ENCODE assay signal across 8 mouse cellular contexts in the genomic region with DNA sequence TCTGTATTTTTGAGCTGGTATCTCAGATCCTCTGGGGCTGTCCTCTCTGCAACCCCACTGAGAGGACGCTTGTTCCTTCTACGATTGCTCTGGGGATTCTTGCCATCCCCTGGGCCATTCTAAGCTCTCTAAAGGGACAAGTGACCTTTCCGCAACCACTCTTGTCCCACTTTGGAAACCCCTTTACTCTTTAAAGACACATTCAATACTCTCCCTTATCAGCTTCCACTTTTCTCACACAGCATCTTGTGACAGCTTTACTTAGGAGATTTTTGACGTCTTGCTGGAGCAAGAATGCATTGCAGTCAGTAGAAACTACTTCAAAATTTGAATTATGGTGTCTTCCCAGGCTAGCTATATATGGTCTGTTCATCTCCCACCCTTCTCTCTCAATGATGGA. TPM values are rescaled to one million over a fixed set of nuclear protein-coding genes. Genes with fewer than 3 reads are reported as not detected.
DNase-seq lines count a peak whose midpoint lies in the region; ATAC-seq and TF ChIP-seq lines count a peak whose summit lies in the region.

Snap47 (minus strand) TSS at position 101 of the 400 bp plus-strand sequence.

- 90% methylated on average over 4 of the region's 4 CpGs for WGBS in spleen, adult 2 months
- WGBS in embryonic facial prominence, embryonic 14.5 days = 79% methylated on average over 4 of the region's 4 CpGs
- 80% methylated on average over 4 of the region's 4 CpGs for WGBS in limb, embryonic 12.5 days
- 86% methylated on average over 4 of the region's 4 CpGs for WGBS in stomach, postnatal 0 days

- H3K4me2 ChIP-seq in embryonic facial prominence, embryonic 14.5 days (ENCODE audit: low read depth, low read length) = peak within 1 kb of the TSS; percentile 79
- H3K4me2 ChIP-seq in limb, embryonic 12.5 days = peak within 1 kb of the TSS; percentile 91
- peak within 1 kb of the TSS; percentile 87 for H3K4me2 ChIP-seq in stomach, postnatal 0 days (replicated peaks; ENCODE audit: low read depth)

- peak within 1 kb of the TSS; percentile 75 for H3K9ac ChIP-seq in embryonic facial prominence, embryonic 14.5 days (ENCODE audit: low read depth, low read length)
- peak within 1 kb of the TSS; percentile 82 for H3K9ac ChIP-seq in limb, embryonic 12.5 days (replicated peaks)
- H3K9ac ChIP-seq in stomach, postnatal 0 days (ENCODE audit: low read length) = peak within 1 kb of the TSS; percentile 89

- TF ChIP-seq CTCF in spleen, adult 2 months (IDR thresholded peaks at IDR 0.05; ENCODE audit: extremely low read depth, insufficient read depth, insufficient read length, insufficient replicate concordance) = no peak
- no peak for TF ChIP-seq CTCF in stomach, postnatal 0 days (IDR thresholded peaks at IDR 0.05; ENCODE audit: low read depth)

- no peak for ATAC-seq in embryonic facial prominence, embryonic 14.5 days (ENCODE audit: low read depth)
- no peak for ATAC-seq in limb, embryonic 12.5 days (ENCODE audit: insufficient number of reproducible peaks, insufficient read depth, low FRiP score, low TSS enrichment, low read depth)
- no peak for ATAC-seq in stomach, postnatal 0 days (ENCODE audit: low FRiP score, low TSS enrichment)
- ATAC-seq in granulocyte monocyte progenitor cell, adult 5-6 weeks (replicated peaks; ENCODE audit: poor library complexity, severe bottlenecking) = no peak

- H3K9me3 ChIP-seq in embryonic facial prominence, embryonic 14.5 days (ENCODE audit: control insufficient read depth, low read length) = no peaks in the 10 kb centered on the region
- no peaks in the 10 kb centered on the region for H3K9me3 ChIP-seq in limb, embryonic 12.5 days
- no peaks in the 10 kb centered on the region for H3K9me3 ChIP-seq in stomach, postnatal 0 days (ENCODE audit: control insufficient read depth, low read length)

- peak within 1 kb of the TSS; percentile 68 for H3K27ac ChIP-seq in spleen, adult 2 months (ENCODE audit: insufficient read depth, low read length)
- peak within 1 kb of the TSS; percentile 67 for H3K27ac ChIP-seq in embryonic facial prominence, embryonic 14.5 days (replicated peaks; ENCODE audit: low read depth, low read length)
- H3K27ac ChIP-seq in limb, embryonic 12.5 days = peak within 1 kb of the TSS; percentile 85
- peak within 1 kb of the TSS; percentile 90 for H3K27ac ChIP-seq in stomach, postnatal 0 days (replicated peaks)

- peaks cover 5% of the 10 kb centered on the region; the same call in 1 of the 2 replicates for H3K4me1 ChIP-seq in spleen, adult 2 months (ENCODE audit: control insufficient read depth, insufficient read depth, insufficient read length)
- peaks cover 17% of the 10 kb centered on the region for H3K4me1 ChIP-seq in embryonic facial prominence, embryonic 14.5 days (ENCODE audit: control insufficient read depth, insufficient read depth, low read length)
- H3K4me1 ChIP-seq in limb, embryonic 12.5 days (replicated peaks) = peaks cover 28% of the 10 kb centered on the region
- H3K4me1 ChIP-seq in stomach, postnatal 0 days (replicated peaks; ENCODE audit: control insufficient read depth, insufficient read depth) = peaks cover 5% of the 10 kb centered on the region; the same call in 1 of the 2 replicates

- intact Hi-C loops in heart, postnatal 14 days (cut with DNase I) = no loop called here

- peak within 1 kb of the TSS; percentile 84 for H3K4me3 ChIP-seq in spleen, adult 2 months (ENCODE audit: extremely low read depth, insufficient read depth, insufficient read length)
- H3K4me3 ChIP-seq in embryonic facial prominence, embryonic 14.5 days (ENCODE audit: low read depth, low read length) = peak within 1 kb of the TSS; percentile 66
- peak within 1 kb of the TSS; percentile 73 for H3K4me3 ChIP-seq in limb, embryonic 12.5 days (replicated peaks)
- H3K4me3 ChIP-seq in stomach, postnatal 0 days (ENCODE audit: low read depth, low read length) = peak within 1 kb of the TSS; percentile 85

- peaks cover 17% of the 10 kb centered on the region for H3K36me3 ChIP-seq in spleen, adult 2 months (ENCODE audit: control insufficient read depth, insufficient read depth, low read length)
- peaks cover 37% of the 10 kb centered on the region for H3K36me3 ChIP-seq in embryonic facial prominence, embryonic 14.5 days (ENCODE audit: control insufficient read depth, insufficient read depth, low read length)
- peaks cover 54% of the 10 kb centered on the region for H3K36me3 ChIP-seq in limb, embryonic 12.5 days
- H3K36me3 ChIP-seq in stomach, postnatal 0 days (ENCODE audit: control insufficient read depth, insufficient read depth, low read length) = peaks cover 11% of the 10 kb centered on the region

- no peak for DNase-seq in spleen, adult 2 months (ENCODE audit: low read depth in 1 of 2, low spot score in 2 of 2)
- DNase-seq in spleen, postnatal 4 days (ENCODE audit: low spot score in 2 of 2) = no peak
- DNase-seq in embryonic facial prominence, embryonic 14.5 days (ENCODE audit: low spot score) = no peak
- DNase-seq in heart, postnatal 14 days = no peak
- DNase-seq in stomach, postnatal 0 days (ENCODE audit: low spot score) = no peak
- no peak for DNase-seq in embryo, embryonic 9.5 days (ENCODE audit: extremely low spot score)

- TF ChIP-seq POLR2A in spleen, adult 2 months (IDR thresholded peaks at IDR 0.05; ENCODE audit: low read depth, low read length) = no peak

- no peak for TF ChIP-seq EP300 in stomach, postnatal 0 days (optimal IDR thresholded peaks at IDR 0.05)

- H3K27me3 ChIP-seq in spleen, adult 2 months (ENCODE audit: control insufficient read depth, insufficient read depth, low read length) = no peaks in the 10 kb centered on the region
- H3K27me3 ChIP-seq in embryonic facial prominence, embryonic 14.5 days (replicated peaks; ENCODE audit: control insufficient read depth, insufficient read depth, low read length) = no peaks in the 10 kb centered on the region
- H3K27me3 ChIP-seq in limb, embryonic 12.5 days = no peaks in the 10 kb centered on the region
- no peaks in the 10 kb centered on the region for H3K27me3 ChIP-seq in stomach, postnatal 0 days (ENCODE audit: control insufficient read depth, insufficient read depth, low read length)

RNA-seq across cellular contexts. Expression of gene Snap47, which starts in this region (rescaled TPM):
- polyA plus RNA-seq in spleen, adult 2 months (2012; rRNA removed) = 10.8 and 12.2 TPM in 2 replicates
- polyA plus RNA-seq in embryonic facial prominence, embryonic 14.5 days (2014; fragmentation: Nextera tagmentation; extraction: Ambion mirVana) = 124 and 142 TPM in 2 replicates
- total RNA-seq in heart, postnatal 14 days (2021) = 10 to 100 TPM; 34.0 to 37.5 TPM
- 142 and 145 TPM in 2 replicates for polyA plus RNA-seq in limb, embryonic 12.5 days (2016; fragmentation: Nextera tagmentation; extraction: Ambion mirVana)
- 50.6 and 51.9 TPM in 2 replicates for polyA plus RNA-seq in stomach, postnatal 0 days (2015; fragmentation: Nextera tagmentation; extraction: Ambion mirVana)
- 5.9 and 6.0 TPM in 2 replicates for total RNA-seq in granulocyte monocyte progenitor cell, adult 5-6 weeks (2014; fragmentation: Nextera tagmentation)
- 4.8 and 7.1 TPM in 2 replicates for total RNA-seq in granulocyte monocyte progenitor cell, adult 5-6 weeks (2017)

Comparison
In these comparisons a context has a peak if more than half of its experiments do, and no peak if none do; other contexts are left out.
1. RNA of gene Snap47 (total RNA-seq): 34.0 to 37.5 TPM in heart, postnatal 14 days; 4.8 to 7.1 TPM in granulocyte monocyte progenitor cell, adult 5-6 weeks; every median in the first group is over 4 times any median in the second.
2. Peak in every context shown above with its lines, with median percentiles within 50 percentile points of each other: H3K27ac ChIP-seq, H3K4me3 ChIP-seq, H3K4me2 ChIP-seq and H3K9ac ChIP-seq.